Mouse (Mus musculus): ENCODE measurements around the gene Abhd16b.

The Abhd16b gene

DNA sequence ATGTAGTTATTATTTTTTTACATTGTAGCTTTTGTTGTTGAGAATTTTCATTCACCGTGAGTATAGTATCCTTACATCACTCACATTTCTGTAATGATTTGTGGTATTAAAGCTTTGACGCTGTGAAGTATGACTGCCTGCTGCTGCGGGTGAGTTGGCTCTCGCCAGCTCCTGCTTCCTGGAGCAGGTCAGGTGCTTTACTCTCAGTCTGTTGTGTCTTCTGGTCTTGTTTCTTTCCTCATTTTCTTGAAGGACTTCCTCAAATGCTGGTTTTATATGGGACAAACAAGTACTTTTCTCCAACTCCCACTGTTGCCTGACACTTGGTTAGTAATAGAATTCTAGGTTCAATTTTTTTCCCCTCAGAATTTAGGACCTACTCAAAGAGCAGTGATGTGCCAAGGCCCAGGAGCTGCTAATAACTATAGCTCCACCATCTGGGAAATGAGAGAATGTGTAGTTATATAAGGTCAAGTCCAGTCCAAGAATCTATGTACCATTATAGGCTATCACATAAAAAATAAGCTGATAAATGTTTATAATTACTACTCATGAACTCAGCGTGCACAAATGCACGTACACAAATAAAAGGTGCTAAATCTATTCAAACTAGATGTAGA, 48.9 kb downstream of the Abhd16b start:
- no peak for DNase-seq (ENCODE audit: low read depth)
